Mouse (Mus musculus) adrenal gland, adult (tissue): ENCODE measurements around the gene Stxbp6.

ENCODE experiments used
- DNase-seq, 2 experiments: peaks; one replicate each; pipeline ENCODE4 v3.0.0; 2022 to 2023; ENCODE audit warnings: low spot score in 1 of 2; ENCODE audit not compliant: inconsistent age in 2 of 2

Gene Stxbp6

DNA sequence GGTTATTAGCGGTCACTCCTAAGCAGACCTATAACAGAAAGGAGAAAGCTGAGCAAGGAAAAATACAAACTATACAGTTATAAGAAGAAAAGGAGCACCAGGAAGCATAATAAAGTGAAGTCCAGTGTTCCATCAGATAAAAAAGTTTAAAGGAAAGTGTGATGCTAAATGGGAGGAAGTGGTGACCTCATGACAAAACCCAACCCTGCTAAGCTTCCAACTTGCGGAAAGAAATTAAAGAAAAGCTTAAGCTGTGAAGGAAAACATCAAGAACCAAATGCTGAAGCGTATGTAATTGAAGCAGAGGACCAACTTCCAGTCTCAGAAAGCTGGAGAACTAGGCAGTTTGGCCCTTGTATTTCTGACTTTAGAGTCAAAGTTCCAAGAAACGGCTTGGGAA is 77.1 kb downstream of the Stxbp6 start:
- DNase-seq: no peak

DNA sequence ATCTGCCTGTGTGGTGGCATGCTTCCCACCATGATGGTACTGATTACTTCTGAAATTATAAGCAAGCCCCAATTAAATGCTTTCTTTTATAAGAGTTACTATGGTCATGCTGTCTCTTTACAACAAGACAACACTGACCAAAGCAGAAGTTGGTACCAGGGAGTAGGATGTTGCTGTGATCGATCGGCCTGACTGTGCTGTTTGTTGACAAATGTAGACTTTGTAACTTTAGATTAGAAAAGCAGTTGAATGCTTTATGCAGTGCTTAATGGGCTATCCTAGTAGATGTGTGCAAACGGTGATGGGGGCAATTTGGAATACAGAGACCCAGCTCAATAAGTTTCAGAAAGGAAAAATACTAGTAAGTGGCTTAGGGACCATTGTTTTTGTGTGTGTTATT is 77.6 kb downstream of the Stxbp6 start:
- DNase-seq: no peak

DNA sequence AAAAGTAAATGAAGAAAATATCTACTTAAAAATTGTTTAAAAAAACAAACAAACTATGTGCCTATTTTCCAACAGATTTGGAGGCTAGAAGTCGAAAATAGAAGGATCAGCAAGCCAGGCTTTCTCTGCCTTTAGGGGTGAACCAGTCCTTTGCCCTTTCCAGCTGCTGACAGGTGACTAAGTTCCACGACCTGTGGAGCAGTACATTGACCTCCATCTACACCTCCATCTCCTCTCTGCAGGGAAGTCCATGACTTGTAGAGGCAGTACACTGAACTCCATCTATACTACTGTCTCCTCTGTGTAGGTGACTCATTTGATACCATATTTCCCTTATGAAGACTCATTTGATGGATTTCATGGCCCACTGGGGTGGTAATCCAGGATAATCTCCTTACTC is 78.2 kb downstream of the Stxbp6 start:
- no peak for DNase-seq

DNA sequence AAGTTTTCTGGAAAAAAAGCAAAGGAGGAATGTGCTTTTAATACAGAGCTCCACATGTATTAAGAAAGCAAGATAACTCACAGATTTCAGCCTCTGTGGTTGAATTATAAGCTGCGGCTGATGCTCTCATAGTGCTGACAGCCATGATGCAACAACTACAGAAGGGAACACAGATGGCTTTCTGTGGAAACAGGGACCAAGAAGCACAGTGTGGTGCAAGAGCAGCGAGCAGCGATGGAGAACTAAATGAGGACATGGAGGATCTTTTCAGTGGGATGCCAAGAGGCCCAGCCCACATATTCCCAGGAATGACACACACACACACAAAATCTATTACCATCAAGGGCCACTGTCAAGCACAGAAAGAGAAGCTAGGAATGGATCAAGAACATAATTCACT is 81.1 kb downstream of the Stxbp6 start:
- DNase-seq: no peak

DNA sequence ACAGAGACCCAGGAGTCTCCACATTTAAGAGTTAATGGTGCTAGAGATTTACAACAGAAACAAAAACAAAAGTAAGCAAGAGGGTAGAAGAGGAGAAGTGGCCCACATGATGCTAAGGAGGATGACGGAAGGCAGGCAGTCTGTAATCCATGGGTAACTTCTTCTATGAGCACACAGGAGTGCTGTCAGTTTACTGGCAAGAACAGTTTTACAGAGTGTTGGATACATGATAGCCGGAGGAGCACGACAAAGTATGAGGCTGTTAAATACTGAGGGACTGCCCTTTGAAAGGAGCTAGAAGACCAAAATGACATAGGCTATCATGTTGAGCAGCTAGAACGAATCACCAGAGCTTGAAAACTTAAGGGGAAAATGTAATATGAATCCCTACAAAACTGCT is 81.7 kb downstream of the Stxbp6 start:
- no peak for DNase-seq

DNA sequence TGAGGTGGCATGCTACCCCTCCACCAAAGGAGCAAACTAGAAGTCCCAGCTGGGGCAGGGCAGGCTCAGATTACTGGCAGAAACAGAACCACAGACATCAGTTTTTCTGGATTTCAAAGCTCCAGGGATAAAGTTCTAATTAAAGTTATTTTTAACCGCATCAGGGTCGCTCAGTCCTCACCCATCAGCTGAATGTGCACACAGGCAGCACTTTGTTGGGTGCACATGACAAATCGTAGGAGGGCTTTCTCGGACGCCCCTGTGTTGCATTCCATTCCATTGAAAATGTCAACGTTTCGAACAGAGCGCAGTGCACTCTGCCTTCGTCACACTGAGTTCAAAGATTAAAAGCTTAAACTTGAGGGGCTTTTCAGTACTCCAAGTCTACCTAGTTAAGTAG is 84.1 kb downstream of the Stxbp6 start:
- DNase-seq: no peak

DNA sequence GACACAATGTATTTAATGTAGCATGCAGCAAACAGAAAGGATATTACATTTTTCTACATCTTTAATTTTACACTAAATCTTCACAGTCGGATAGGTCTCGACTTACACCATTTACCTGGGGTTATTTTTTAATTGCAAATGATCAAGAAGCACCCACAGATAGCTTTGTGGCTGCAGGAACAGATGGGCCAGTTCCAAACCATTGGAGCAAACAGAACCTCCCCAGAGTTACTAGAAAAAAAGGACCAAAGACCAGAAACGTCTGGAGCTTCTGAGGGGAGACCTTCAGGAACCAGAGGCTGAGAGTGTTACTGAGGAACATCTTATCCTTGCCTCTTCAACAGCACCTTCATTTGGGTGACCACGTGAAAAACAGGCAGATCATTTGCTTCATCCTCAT is 85.5 kb downstream of the Stxbp6 start:
- no peak for DNase-seq

DNA sequence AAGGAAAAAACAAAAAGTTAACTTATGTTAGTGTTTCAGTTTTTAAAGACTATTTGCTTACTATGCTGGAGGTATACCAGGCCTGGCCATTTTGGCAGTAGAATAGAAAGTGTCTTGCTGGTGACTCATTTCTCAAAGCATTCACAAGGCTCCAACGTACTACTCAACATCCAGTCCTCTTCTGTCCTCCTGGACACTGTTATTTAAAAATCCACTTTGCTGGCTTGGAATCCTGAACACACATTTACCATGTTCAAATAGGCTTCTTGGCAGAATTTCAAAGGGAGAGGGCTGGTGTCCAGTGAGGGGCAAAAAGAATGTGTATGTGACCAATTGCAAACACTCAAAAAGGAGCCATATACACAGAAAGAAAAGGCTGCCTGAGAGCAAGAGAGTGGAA is 86.7 kb downstream of the Stxbp6 start:
- no peak for DNase-seq

DNA sequence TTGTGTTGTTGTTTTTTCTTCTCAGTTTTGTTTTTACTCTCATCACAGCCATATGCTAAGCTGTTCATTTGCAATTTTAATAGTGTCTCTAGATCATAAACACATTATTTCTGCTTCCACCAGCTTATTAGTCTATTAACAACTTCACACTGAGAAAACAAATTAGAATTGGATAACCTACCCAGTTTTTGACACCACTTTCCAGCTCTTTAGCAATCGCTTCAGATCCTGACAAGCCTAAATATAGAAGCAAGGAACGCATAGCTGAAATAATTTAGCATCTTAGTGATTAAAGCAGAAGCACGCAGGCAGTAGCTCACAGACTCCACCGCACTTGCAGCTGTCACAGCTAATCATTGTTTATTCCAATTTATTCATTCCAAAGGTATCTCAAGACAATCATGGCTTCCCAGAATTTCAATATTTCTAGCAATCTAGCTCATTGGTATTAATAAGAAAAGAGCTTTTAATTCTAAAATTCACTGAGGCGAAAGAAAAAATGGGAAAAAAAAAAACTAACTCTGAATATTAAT is 95.1 kb downstream of the Stxbp6 start:
- no peak for DNase-seq

DNA sequence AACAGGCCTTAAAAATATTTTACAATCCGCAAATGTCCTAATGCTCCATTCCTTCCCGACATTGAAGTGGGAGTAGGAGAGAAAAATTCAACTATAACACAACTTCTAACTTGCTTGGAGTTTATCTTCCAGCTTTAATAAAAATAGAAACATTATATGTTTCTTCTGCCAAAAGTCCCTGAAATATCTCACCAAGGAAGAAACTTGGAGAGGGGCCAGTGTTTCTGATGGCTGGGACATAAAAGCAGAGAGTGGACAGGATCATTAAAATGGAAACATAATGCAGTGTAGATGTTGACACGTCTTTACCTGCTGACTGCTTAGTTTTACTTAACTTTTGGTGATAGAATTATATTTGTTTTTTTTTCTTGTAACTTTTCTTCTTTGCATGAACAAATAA is 99.2 kb downstream of the Stxbp6 start:
- DNase-seq: peak in 1 of 2 experiments; percentile 55

DNA sequence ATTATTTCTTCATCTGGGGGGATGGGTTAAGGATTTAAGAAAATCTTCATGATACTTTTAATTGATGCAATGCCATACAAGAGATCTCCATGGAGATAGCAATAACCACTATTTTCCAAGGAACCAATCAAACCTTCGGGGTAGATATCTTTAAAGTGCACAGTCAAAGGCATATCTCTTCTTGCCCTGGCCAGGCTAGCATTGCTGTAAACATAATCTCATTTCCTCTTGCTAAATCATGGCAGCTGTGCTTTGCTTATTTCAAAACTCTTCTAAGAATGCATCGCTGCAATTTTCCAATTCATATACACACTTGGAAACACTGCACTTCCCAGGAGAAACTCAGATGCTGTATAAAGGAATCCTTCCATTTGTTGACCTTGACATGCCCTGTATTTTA is 103.0 kb downstream of the Stxbp6 start:
- no peak for DNase-seq

DNA sequence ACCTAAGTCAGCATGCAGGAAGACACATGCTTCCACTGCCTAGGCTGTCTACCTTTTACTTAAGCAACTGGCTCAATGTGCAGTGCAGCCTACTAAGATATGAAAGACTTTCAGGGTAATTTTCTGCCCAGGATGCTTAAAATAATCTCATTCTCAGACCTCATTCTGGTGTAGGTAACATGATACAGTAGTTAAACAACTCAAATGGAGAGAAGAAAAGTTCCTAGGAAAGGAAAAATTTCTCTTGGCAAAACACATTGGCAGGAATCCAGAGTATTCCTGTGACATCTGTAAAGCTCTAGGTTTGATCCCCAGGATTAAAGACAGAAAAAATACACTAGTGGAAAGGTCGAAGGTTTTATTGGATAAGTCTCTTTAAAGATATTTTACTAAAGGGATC is 107.1 kb downstream of the Stxbp6 start:
- DNase-seq: no peak

DNA sequence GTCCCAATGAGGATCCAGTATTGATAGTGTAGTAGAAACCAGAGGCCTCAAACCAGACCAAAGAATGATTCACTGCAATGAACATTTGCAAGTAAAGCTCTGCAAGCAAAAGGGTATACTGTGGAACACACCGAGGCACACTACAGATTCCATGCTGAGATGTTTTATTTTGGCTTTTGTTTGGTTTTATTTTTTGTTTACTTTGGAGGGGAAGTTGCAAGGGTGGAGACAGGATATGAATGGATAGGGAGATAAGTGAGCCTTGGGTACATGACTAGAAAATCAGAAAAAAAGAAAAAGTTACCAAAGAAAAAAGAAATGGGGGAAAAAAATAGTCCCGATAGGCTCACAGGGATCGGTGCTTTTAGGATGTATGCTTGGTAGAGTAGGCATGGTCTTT is 117.0 kb downstream of the Stxbp6 start:
- no peak for DNase-seq

DNA sequence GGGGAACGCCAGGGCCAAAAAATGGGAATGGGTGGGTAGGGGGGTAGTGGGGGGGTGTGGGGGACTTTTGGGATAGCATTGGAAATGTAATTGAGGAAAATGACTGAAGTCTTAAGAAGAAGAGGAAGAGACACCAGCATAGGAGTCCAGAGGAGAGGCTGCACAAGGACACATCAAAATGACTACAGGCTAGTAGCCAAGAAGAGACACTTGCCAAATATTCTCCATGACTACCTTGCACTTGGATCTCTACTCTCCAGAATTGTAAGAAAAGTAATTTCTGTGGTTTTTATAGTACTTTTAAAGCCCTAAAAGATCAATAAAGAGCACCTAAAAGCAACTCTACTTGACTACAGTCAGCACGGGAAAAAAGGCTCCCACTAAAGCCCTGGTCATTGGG is 121.4 kb downstream of the Stxbp6 start:
- peak in 1 of 2 experiments; percentile 77 for DNase-seq

DNA sequence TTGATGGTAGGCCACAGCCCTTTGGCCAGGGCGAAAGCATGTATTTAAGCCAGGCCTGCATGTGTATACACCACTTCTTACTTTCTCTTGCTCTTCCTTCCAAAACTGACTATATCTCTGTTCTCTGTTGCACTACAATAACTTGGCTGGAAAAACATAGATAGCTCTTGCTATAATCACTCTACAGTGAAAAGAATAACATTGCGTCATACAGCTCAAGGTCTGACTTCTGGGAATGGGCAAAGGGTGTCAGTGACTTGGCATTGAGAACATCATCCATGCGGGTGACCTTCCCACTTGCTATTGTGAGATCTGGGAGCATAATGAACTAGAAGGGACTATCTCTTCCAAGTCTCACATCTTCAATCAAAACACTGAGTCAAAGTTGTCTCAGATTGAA is 122.4 kb downstream of the Stxbp6 start:
- DNase-seq: peak; percentile 35 to 86

DNA sequence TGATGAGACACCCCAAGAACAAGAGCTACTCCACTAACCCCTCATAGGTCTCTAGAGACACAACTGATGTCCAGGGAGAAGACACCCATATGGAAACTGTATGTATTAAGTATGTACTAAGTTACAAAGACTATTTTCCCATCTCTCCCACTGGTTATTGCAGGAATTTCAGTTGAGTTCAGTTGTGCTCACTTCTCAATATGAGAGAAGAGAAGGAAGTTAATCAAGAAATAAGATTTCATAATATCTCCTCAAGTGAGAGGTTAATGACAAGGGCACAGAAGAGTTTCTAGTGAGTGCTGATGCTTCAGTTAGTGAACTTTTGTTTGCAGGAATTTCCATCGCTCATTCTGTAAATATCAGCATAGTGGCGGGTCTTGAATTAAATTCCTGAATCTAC is 124.0 kb downstream of the Stxbp6 start:
- DNase-seq: no peak

DNA sequence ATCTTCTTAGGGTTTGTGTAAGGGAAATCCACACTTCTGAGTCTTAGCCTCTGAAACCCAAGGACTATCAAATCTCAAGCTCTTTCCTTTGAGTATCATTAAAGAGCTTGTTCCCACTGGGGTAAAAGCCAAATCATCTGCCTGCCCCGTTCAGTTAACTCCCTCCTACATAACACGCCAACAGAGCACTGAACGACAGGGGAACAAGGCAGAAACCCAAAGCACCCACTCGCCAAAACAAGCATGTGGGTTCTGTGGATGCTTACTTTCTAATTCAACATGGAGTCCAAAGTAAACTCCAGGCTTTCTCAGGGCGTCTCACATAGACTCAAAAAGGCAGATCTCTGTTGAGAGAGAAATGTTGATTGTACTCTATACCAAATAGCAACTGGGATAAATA is 126.7 kb downstream of the Stxbp6 start:
- no peak for DNase-seq

DNA sequence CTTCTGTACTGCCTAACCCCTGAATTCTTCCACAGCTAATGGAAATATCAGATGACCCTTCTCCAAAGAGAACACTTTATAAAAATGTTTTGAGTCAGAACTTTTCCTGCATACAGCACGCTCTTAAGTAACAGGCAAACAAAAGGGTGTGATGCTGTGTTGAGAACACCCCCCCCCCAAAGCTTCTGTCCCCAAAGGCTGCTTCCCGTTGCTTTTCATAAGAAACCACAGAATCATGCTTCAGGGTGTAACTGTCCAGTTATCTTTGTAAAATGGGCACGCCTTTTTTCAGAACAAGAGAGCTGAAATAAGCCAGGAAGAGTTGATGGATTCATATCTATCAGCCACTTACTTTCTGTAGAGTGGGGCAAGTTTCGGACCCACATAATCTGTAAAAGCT is 134.2 kb downstream of the Stxbp6 start:
- no peak for DNase-seq

DNA sequence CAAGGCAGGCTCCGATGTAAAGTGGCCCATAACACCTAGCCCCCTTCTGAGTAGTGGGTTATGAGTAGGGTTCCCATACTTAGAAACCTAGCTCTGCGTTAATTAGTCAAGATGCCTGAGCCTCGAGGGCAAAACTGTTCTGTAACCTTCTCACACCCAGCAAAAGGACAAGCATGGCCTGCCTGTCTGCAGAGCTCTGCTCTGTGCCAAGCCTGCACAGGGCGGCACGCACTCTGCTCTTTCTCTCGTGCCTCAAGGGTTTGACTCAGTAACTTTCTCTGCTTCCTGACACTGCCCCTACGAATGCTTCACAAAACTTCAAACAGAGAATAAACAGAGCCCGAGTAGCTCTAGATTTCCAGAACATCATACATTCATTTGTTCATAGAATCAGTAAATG is 135.4 kb downstream of the Stxbp6 start:
- no peak for DNase-seq

DNA sequence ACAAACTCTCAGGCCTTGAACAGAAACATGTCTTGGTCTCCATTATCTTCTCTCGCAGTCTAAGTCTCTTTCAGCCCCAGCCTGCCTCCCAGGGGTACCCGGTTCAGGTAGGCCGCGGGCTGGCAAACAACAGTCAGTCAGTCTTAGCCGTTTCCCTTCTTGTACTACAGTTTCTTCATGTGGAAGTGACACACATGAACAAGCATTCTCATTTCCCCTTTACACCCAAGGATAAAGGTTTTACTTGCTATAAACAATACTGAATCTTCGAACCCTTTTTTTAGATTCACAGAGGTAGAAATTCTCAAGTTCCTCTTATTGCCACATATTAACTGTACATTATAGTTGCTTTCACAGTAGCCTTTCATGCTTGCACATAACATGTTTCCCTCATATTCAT is 141.6 kb downstream of the Stxbp6 start:
- no peak for DNase-seq

DNA sequence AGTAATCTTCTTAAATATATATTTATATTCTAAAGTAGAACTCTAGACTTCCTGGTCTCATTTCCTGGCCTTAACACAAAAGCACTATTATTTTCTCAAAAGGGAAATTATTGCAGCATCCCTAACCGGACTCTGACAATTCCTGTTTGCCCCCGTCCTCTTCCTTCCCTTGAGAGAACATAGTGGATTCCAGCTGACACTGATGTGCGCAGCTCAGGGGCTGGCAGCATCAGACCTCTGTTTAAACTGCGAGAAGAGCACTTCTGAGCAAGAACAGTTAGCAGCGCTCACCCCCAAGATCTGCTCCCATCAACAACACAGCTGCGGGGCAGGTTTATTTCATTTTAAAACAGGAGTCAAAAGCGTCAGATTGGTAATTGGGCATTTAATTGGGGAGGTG is 142.8 kb downstream of the Stxbp6 start:
- no peak for DNase-seq

DNA sequence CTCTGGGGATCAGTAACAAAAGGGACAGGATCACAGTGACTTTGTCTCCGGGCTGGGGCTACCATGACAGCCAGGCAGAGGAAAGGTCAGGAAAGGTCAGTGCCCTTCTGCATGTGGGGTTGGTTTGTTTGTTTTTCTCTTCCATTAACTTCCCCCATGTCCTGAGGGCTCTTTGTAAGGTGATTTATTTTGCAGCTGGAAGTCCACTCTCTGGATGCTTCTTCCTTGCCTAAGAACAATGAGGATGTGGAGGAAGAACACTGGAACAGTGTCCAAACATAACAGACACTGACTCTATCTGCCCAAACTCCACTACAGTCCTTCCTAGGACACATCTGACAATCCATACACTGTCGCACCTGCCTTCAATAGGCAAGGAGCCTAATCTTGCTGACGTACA is 146.1 kb downstream of the Stxbp6 start:
- DNase-seq: peak in 1 of 2 experiments; percentile 28

DNA sequence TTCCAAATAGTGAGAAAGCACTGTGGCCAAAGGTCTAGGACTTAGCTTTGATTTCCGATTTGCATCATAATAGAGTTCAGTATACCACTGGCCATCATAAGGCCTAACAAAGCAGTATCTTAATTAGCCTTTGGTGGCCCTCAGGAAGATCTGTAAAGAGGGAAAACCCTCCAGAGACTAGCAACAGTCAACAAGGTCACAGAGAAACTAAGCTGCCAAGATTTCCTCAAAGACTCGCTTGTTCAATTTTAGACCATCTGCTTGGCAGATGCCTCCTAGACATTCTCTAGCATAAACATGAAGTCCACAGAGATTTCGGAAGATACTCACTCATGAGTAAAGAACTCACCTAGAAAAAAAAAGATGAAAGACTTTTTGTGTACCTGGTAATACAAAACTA is 148.6 kb downstream of the Stxbp6 start:
- peak in 1 of 2 experiments; percentile 35 for DNase-seq

DNA sequence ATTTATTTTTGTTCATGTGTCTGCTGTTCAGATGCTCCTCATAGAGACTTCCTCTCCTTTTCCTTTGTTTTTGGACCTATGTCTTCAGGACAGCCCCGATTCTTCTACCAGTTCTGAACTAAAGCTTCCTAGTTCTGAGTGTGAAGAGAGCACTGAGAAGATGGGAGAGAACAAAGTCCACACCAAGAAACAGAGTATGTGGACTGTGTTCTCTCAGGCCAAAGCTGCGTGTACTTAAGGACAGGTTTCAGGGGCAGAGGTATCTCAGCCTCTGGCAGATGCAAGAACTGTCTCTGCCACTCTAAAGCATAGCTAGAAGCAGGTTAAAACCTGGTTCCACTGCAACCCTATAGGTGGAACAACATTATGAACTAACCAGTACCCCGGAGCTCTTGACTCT is 151.2 kb downstream of the Stxbp6 start:
- DNase-seq: no peak
